Mouse (Mus musculus): Measurements from ENCODE around the gene Spata33.
"Not testable (repeated sequence)": the region's sequence is repeated elsewhere in the genome, so short reads cannot be mapped to it uniquely, and the experiment has no call there.

Gene Spata33

DNA sequence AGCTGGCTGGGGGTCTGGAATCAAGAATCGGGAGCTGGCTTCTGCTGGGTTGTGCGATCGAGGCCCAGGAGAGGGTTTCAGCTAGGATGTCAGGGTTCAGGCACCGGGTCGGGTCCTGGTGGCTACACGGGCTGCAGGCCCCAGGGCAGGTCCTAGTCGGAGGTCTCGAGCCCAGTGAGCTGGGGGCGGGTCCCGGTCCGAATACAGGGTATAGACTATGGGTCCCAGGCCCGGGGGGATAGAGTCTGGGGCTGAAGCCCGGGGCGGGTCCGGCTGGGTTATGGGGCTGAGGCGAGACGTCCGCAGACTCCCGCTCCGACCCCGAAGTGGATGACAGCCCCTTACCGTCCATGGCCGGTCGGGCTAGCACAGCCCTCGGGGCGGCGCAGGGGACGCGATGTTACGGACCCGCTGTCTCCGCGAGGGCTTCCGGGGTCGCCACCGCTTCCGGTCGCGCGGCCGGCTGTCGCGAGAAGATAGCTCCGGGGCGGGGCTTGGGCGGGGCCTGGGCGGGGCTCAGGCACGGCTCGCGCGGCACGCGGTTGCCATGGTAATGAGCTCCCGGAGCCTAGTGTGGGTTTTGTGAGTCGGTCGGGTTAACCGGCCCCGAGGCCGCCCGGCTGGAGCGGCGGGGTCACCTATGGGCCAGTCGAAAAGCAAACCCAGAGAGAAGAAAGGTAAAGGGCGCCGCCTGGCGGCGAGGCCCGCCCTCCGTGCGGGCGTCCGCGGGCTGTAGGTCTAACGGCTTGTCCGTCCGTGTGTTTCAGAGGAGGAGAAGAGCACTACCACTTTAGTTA, at the start of gene Spata33, which contains the start of gene Chmp1a:
TSS of gene Spata33 (plus strand) at position 512 of the 797 bp plus-strand sequence.
TSS of gene Chmp1a (minus strand) at position 443 of the 797 bp plus-strand sequence.
- DNase-seq (ENCODE audit: low spot score) = peak; percentile 89

- DNase-seq (ENCODE audit: low spot score) = no peak
Observed at GRCm38 (mm10) chr8:123181391-123181790, 31.2 kb upstream of the Spata33 start.

DNA sequence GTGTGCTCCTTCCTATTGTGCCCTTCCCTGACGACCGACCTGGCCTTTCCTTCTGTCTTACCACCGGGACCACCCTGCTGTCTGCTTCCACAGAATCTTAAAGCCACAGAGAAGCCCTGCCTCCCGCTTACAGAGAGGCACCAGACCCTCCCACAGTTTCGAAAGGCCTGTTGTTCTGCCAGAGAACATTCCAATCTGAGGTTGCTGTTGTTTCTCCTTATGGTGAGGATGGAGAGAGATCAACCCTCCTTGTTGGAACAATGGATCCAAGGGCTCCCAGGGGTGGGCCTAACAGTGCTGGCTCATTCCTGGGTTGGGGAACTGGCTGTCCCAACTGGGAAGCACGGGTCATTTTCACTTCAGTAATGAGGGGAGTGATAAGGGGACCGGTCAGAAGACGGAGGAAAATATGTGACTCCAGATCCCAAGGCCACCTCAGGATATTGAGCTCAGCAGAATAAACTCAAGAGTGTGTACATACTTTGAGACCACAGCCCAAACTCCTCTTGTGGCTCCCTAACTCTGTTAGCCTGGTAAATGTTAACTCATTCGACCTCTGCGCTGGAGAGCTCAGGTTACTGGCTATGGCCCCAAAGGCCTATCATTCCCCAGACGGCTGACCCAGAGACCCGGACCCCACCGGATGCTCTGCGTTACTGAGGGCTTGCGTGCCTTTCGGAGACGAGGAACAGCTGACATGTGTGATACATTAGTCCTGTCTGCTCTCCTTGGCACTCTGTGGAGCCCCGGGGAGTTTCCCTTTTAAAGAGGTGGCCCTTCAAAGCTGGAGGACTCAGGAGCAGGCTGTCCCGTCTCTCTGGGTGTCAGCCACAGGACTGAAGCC, 26.8 kb upstream of the Spata33 start, which contains the start of gene Dpep1:
TSS of gene Dpep1 (plus strand) at position 677 of the 844 bp plus-strand sequence.
- DNase-seq (ENCODE audit: low spot score) = no peak

DNA sequence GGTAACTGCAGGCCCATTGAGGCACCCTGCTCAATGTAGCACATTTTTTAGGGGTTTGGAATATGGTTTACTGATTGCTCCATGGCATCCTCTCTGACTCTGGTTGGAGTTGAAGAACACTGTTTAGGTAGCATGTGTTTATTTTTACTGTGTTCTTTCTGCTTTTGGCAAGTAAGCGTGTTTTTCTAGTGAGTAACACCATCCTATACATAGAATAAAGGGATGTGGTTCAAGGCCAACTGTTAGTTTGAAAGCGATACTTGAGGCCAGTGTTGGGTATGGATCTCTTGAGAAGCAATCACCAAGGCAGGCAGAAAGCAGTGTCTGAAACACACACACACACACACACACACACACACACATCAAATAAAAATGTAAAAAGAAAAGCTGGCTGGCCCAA, 24.6 kb upstream of the Spata33 start:
- DNase-seq (ENCODE audit: low spot score) = no peak

DNA sequence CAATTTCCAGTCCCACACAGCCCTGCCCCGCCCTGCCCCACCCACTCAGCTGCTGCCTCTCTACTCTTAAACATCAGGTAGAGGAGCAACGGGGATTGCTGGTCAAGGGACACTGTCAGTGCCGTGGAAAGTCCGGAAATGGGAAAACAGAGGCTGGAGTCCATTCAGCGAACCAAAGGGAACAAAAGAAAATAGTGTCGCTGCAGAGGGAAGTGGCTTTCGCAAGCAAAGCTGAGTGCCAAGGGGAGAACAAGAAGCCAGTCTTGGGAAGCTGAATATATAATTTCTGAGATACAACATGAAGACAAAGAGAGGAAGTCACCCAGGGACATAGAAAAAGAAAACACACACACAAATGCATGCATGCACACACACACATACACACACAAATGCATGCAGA, 23.8 kb upstream of the Spata33 start:
- no peak for DNase-seq (ENCODE audit: low spot score)

DNA sequence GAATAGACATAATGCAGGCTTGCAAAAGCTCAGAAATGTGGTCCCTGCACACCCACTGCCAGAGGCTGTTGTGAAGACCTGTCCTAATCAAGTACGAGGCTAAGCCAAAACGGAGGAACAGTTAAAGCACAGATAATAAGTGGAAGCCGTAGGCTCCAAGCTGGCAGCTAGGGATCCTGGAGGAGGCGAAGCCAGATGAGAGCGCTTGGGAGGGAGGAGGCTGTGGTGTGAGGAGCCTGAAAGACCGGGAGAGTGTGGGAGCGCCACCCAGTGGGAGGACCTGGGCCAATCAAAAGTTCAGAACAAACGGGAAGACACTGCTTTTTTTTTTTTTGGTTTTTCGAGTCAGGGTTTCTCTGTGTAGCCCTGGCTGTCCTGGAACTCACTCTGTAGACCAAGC, 22.0 kb upstream of the Spata33 start:
- DNase-seq (ENCODE audit: low spot score) = peak; percentile 66

GRCm38 (mm10) chr8:123191908-123192307, 20.7 kb upstream of the Spata33 start:
- no peak for DNase-seq (ENCODE audit: low spot score)

DNA sequence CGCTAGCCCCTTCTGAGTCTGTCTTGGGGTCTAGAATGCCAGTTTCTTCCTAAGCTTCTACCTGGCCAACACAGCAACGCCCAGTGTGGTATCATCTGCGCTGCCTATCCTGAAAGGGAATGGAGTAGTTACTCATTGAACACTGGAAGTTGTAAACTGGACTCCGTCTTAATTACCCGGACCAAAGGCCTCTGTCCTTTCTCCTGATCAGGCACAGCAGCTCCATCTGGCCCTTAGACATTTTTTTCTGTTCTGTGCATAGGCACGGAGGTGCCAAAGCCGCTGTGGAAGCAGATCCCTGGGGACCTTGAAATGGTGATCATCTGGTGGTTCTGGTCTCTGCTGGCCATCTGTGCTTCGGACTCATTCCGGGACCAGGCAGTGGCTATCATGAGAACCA, 18.9 kb upstream of the Spata33 start:
- no peak for DNase-seq (ENCODE audit: low spot score)

DNA sequence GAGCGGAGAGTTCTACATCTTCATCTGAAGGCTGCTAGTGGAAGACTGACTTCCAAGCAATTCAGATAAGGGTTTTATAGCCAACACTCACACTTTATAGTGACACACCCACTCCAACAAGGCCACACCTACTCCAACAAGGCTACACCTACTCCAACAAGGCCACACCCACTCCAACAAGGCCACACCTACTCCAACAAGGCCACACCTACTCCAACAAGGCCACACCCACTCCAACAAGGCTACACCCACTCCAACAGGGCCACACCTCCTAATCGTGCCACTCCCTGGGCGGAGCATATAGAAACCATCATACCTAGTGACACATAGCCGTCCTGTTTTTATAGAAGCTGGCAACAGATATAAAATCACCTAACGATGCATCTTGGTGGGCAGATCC, 15.6 kb upstream of the Spata33 start:
- peak; percentile 66 for DNase-seq (ENCODE audit: low spot score)

DNA sequence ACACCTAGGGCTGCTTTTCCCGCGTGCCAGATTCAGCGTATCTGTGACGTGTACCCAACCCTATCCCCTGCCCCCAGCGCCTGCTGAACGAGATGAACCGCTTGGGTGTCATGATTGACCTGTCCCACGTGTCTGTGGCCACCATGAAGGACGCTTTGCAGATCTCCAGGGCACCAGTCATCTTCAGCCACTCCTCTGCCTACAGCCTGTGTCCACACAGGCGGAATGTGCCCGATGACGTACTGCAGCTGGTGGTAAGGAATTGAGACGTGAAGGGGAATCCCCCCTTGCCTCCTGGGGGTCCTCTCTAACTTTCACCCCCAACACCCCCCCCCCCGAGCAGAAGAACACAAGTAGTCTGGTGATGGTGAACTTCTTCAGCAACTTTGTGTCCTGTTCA, 12.8 kb upstream of the Spata33 start:
- no peak for DNase-seq (ENCODE audit: low spot score)

GRCm38 (mm10) chr8:123202288-123202687, 10.3 kb upstream of the Spata33 start:
- peak; percentile 74 for DNase-seq (ENCODE audit: low spot score)

GRCm38 (mm10) chr8:123203571-123203970, 9.1 kb upstream of the Spata33 start:
- DNase-seq (ENCODE audit: low spot score) = no peak

DNA sequence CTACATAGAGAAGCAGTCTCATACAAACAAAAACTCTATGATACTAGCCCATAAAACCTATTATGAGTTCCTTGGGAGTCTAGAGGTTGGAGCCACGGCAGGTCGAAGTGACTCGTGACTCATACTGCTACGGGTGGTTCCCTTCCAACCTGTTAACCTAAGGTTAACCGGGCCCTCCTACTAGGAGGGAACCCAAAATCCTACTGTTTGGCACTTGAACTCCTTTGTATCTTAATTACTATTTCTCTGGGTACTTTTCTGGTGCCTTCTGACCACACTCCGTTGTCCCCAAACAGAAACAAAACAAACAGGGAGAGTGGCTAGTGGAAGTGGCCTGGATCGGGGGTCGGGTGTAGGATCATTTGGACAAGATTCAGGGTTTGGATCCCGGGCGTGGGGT, 756 bp upstream of the Spata33 start:
- no peak for DNase-seq (ENCODE audit: low spot score)

DNA sequence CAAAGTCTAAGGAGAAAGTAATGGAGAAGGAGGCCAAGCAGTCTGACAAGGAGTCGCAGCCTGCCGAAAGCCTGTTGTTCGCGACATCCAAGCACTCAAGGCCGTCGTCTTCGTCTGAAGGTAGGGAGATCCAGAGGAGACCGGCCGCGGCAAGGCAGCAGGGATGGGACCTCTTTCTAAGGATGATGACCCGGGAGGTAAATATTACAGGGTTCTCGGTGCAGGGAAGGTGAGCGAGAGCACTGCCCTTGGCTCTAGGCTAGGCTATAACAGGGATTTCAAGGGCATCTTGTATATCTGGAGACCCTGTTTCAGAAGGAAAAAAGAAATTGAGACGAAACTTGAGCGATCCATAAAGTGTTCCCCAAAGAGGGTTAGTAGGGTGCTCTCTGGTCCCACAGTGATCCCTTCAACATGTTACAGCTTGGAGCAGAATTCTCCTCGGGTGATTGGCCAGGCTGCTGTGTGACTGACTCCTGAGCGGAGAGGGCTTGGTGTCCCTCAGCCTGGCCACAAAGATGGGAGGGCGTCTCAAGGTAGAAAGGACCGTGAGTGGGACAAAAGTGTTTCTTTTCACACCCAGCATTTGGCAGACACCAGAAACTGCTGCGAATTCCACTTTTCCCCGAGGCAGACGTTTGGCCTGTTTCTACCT, 613 bp downstream of the Spata33 start:
- DNase-seq (ENCODE audit: low spot score) = no peak

- DNase-seq (ENCODE audit: low spot score) = no peak
Observed at GRCm38 (mm10) chr8:123215430-123215829, 2.8 kb downstream of the Spata33 start.

DNA sequence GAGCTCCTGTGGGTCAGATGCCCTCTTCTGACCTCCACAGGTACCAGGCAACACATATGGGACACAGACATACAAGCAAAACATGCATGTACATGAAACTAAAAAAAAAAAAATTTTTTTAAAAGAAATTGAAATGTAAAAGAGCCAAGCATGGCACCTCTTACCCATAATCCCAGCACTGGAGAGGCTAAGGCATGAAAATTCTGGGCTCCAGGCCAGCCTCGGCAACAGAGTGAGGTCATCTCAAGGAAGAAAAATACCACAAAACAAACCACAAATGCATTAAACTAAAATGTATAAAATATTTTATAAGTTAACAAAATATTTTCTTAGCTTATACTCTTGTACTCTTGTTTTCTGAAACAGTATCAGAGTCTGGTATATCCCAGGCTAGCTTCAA, 8.3 kb downstream of the Spata33 start:
- no peak for DNase-seq (ENCODE audit: low spot score)

- peak; percentile 90 for DNase-seq (ENCODE audit: low spot score)
Observed at GRCm38 (mm10) chr8:123224278-123225266, 11.9 kb downstream of the Spata33 start, which contains the start of gene Cdk10. Gene Cdk10, plus strand, starts transcription at chr8:123224842.

- DNase-seq (ENCODE audit: low spot score) = no peak
Observed at GRCm38 (mm10) chr8:123228416-123228815, 15.8 kb downstream of the Spata33 start.

- not testable (repeated sequence) for DNase-seq (ENCODE audit: low spot score)
Observed at GRCm38 (mm10) chr8:123230326-123230725, 17.7 kb downstream of the Spata33 start.

DNA sequence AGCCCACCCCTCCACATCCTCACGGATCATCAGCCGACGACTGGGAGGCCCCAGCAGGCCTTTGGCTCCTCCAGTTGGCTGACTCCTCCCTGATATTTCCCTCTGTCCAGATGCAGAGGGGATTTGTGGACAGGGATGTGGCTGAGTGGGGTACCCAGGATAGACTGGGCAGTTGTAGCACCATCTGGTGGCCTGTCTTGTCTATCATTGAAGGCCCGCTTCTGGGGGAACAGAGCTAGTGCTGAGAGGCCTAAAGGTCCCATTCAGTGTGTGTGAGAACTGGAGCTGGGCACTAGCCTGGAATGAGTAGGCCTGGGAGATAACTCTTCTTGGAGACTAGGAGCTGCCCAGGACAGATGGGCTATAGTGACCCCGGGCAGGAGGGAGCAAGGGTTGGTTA, 19.1 kb downstream of the Spata33 start:
- no peak for DNase-seq (ENCODE audit: low spot score)

GRCm38 (mm10) chr8:123232553-123232952, 19.9 kb downstream of the Spata33 start:
- no peak for DNase-seq (ENCODE audit: low spot score)

Measured in c-Kit-positive CD71-positive TER-119-positive erythroid progenitor cells, embryonic 14.5 days (primary cell).